Mouse (Mus musculus): ENCODE measurements around the gene Rngtt. TPM values are rescaled to one million over a fixed set of nuclear protein-coding genes. Genes with fewer than 3 reads are reported as not detected.

The Rngtt gene
- polyA plus RNA-seq, 1 experiment from 2014 or later = 29.9 TPM

DNA sequence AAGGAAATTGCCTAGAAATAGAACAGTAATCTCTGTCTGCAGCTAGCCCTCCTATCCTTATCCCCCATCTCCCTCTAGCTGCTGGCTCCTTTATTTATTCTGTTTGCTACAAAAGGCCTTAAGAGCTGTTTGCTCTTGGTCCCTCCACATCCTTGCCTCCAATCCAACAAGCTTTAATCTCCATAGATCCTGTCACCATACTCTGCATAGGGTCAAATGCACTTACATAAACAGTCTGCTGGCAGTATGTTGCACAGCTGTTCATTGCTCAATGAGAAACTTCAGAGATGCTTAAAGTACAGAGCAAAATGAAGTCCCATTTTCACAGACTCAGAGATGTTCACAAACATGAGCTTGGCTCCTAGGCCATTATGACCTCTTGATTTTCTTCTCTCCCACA lies 196.5 kb downstream of the Rngtt start:
- no peak overlapping the region for H3K4me3 ChIP-seq
- H3K4me1 ChIP-seq = no peaks in the 10 kb centered on the region
- no peaks in the 10 kb centered on the region for H3K27me3 ChIP-seq
- no peak overlapping the region for H3K9ac ChIP-seq
- no peak overlapping the region for H3K4me2 ChIP-seq (replicated peaks)
- H3K9me3 ChIP-seq = no peaks in the 10 kb centered on the region
- ATAC-seq (ENCODE audit: low FRiP score, low read depth) = no peak
- no peak overlapping the region for H3K27ac ChIP-seq
- H3K36me3 ChIP-seq = peaks cover 33% of the 10 kb centered on the region

DNA sequence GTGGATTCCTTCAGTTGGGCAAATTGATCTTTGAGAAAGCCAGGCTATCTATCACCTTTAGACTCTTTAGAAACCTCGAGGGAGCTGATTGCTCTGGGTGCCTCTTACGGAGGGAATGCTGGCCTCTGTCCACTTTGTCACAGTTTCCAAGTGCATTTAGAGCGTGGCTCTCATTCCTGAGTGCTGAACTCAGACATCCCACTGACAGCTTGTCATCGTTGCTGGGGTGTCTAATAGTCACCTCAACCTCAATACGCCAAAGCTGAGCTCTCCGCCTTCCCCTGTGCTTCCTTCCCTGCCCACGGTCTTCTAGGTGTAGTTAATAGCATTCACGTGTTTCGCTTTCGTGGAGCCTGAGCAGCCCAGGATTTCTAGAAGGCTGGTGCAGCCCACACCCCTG lies 200.4 kb downstream of the Rngtt start:
- Histone ChIP-seq H3K4me2 (replicated peaks) (no peak overlapping the region), H3K9ac (no peak overlapping the region), H3K27ac (no peak overlapping the region), H3K9me3 (no peaks in the 10 kb centered on the region), H3K27me3 (no peaks in the 10 kb centered on the region), H3K4me3 (no peak overlapping the region), H3K36me3 (peaks cover 8% of the 10 kb centered on the region; the same call in 1 of the 2 replicates), H3K4me1 (no peaks in the 10 kb centered on the region)
- 84% methylated on average over 10 of the region's 10 CpGs for WGBS
- no peak for ATAC-seq (ENCODE audit: low FRiP score, low read depth)

DNA sequence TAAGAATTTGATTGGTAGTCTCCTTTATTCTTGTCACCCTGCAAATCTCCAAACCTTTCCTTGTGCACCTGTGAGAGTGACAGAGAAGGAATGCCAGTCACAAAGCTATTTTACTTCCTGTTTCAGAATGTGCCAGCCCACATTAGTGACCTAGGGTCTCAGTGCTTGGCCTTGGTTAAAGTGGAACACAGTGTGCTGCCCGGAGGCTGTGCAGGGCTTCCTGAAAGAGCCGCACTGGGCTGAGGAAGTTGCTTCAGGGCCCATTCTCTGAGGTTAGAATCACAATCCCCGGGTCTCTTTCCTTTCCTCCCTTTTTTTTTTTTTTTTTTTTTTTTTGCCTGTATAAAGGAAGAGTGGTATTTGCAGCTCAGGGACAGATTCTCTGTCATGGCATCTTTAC lies 203.3 kb downstream of the Rngtt start:
- 87% methylated on average over 3 of the region's 3 CpGs for WGBS
- Histone ChIP-seq H3K9me3 (peaks cover 10% of the 10 kb centered on the region), H3K36me3 (no peaks in the 10 kb centered on the region), H3K4me2 (replicated peaks) (no peak overlapping the region), H3K4me3 (no peak overlapping the region), H3K4me1 (no peaks in the 10 kb centered on the region), H3K9ac (no peak overlapping the region), H3K27me3 (no peaks in the 10 kb centered on the region), H3K27ac (no peak overlapping the region)
- no peak for ATAC-seq (ENCODE audit: low FRiP score, low read depth)

DNA sequence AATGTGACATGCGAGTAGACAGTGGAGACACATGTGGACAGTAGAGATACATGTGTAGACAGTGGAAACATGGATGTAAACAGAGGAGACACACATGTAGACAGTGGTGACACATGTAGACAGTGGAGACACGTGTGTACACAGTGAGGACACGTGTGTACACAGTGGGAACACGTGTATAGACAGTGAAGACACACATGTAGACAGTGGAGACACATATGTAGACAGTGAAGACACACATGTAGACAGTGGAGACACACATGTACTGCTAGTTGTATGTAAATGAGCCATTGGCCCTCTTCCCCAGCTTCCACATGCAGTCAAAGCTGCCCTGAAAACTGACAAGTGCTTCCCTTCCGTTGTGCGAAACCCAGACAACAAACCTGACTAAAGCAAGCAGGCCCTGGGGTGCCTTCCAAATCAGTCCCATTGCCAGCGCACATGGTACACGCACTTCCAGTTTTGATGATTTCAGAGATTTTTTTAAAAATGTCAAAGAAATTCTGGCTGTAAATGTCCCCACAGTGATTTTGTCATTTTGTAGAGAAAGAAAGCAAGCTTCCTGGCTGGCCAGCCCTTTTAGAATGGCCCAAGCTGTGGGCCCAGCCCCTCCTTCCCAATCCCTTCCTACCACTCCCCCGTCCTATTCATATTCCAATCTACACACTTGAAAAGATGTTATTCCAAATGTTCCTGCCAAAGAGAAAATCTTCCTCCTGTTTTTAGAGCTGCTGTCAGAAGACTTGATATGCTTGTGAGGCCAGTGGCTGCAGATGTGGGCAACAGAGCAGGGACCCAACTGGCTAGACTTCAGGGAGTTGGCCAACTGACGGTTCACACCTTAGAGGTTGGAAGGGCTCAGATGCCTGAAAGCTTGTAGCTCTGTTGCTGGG lies 204.2 kb downstream of the Rngtt start:
- Histone ChIP-seq H3K27me3 (no peaks in the 10 kb centered on the region), H3K9ac (no peak overlapping the region), H3K36me3 (no peaks in the 10 kb centered on the region), H3K4me2 (replicated peaks) (no peak overlapping the region), H3K4me3 (no peak overlapping the region), H3K27ac (no peak overlapping the region), H3K4me1 (no peaks in the 10 kb centered on the region), H3K9me3 (peaks cover 10% of the 10 kb centered on the region)
- 89% methylated on average over 10 of the region's 10 CpGs for WGBS
- no peak for ATAC-seq (ENCODE audit: low FRiP score, low read depth)

- Histone ChIP-seq H3K9me3 (peaks cover 10% of the 10 kb centered on the region), H3K4me3 (no peak overlapping the region), H3K36me3 (no peaks in the 10 kb centered on the region), H3K4me1 (no peaks in the 10 kb centered on the region), H3K27me3 (no peaks in the 10 kb centered on the region), H3K9ac (no peak overlapping the region), H3K27ac (no peak overlapping the region), H3K4me2 (replicated peaks) (no peak overlapping the region)
- WGBS = 81% methylated on average over 7 of the region's 7 CpGs
- no peak for ATAC-seq (ENCODE audit: low FRiP score, low read depth)
Measured at GRCm38 (mm10) chr4:33520196-33520595, 210.1 kb downstream of the Rngtt start.

- no peak overlapping the region for H3K27ac ChIP-seq
- no peaks in the 10 kb centered on the region for H3K27me3 ChIP-seq
- no peak overlapping the region for H3K4me3 ChIP-seq
- no peak overlapping the region for H3K9ac ChIP-seq
- H3K4me1 ChIP-seq = no peaks in the 10 kb centered on the region
- no peak overlapping the region for H3K4me2 ChIP-seq (replicated peaks)
- H3K9me3 ChIP-seq = peaks cover 10% of the 10 kb centered on the region
- no peak for ATAC-seq (ENCODE audit: low FRiP score, low read depth)
- WGBS = 72% methylated on average over 10 of the region's 10 CpGs
- H3K36me3 ChIP-seq = no peaks in the 10 kb centered on the region
Measured at GRCm38 (mm10) chr4:33520938-33521337, 210.8 kb downstream of the Rngtt start.

DNA sequence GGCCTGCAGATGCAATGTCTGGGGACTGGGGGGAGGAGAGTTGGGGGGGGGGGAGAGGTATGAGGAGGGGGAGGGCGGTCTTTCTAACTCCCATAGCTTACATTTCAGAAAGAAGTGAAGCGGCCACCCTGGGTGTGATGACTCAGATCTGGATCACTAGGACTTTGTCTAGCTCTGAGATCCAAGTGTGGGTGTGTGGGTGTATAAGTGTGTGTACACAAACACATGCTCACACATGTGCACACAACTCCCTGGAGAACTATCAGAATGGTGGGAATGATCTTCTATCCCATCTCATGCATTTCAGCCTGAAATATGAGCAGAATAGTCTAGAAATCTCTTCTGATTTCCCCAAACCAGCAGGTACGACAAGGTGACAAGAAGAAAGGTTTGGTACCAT lies 213.7 kb downstream of the Rngtt start:
- ATAC-seq (ENCODE audit: low FRiP score, low read depth) = no peak
- Histone ChIP-seq H3K9ac (no peak overlapping the region), H3K36me3 (no peaks in the 10 kb centered on the region), H3K4me2 (replicated peaks) (no peak overlapping the region), H3K4me3 (no peak overlapping the region), H3K4me1 (peaks cover 4% of the 10 kb centered on the region; the same call in 1 of the 2 replicates), H3K27ac (no peak overlapping the region), H3K27me3 (no peaks in the 10 kb centered on the region), H3K9me3 (no peaks in the 10 kb centered on the region)
- 90% methylated on average over 3 of the region's 3 CpGs for WGBS

- no peak overlapping the region for H3K9ac ChIP-seq
- no peaks in the 10 kb centered on the region for H3K27me3 ChIP-seq
- H3K9me3 ChIP-seq = no peaks in the 10 kb centered on the region
- no peak overlapping the region for H3K4me2 ChIP-seq (replicated peaks)
- H3K4me1 ChIP-seq = peaks cover 4% of the 10 kb centered on the region; the same call in 1 of the 2 replicates
- H3K4me3 ChIP-seq = no peak overlapping the region
- H3K36me3 ChIP-seq = no peaks in the 10 kb centered on the region
- no peak overlapping the region for H3K27ac ChIP-seq
- WGBS = 93% methylated on average over 10 of the region's 10 CpGs
- ATAC-seq (ENCODE audit: low FRiP score, low read depth) = no peak
Measured at GRCm38 (mm10) chr4:33524481-33525141, 214.5 kb downstream of the Rngtt start.

GRCm38 (mm10) chr4:33525272-33525671 lies 215.2 kb downstream of the Rngtt start:
- no peak overlapping the region for H3K27ac ChIP-seq
- WGBS = 97% methylated on average over 4 of the region's 4 CpGs

GRCm38 (mm10) chr4:33526092-33526491 lies 216.0 kb downstream of the Rngtt start:
- Histone ChIP-seq H3K9ac (no peak overlapping the region), H3K9me3 (no peaks in the 10 kb centered on the region), H3K27me3 (no peaks in the 10 kb centered on the region), H3K4me1 (peaks cover 4% of the 10 kb centered on the region; the same call in 1 of the 2 replicates), H3K4me2 (replicated peaks) (no peak overlapping the region), H3K4me3 (no peak overlapping the region), H3K36me3 (no peaks in the 10 kb centered on the region), H3K27ac (no peak overlapping the region)
- WGBS = 41% methylated on average over 7 of the region's 7 CpGs
- no peak for ATAC-seq (ENCODE audit: low FRiP score, low read depth)

More at GRCm38 (mm10) chr4:33525272-33525671, 215.2 kb downstream of the Rngtt start:
- Histone ChIP-seq H3K9me3 (no peaks in the 10 kb centered on the region), H3K9ac (no peak overlapping the region), H3K36me3 (no peaks in the 10 kb centered on the region), H3K4me1 (peaks cover 4% of the 10 kb centered on the region; the same call in 1 of the 2 replicates), H3K4me2 (replicated peaks) (no peak overlapping the region), H3K4me3 (no peak overlapping the region), H3K27me3 (no peaks in the 10 kb centered on the region)
- ATAC-seq (ENCODE audit: low FRiP score, low read depth) = no peak

GRCm38 (mm10) chr4:33526675-33527074 lies 216.6 kb downstream of the Rngtt start:
- Histone ChIP-seq H3K27ac (no peak overlapping the region), H3K36me3 (no peaks in the 10 kb centered on the region), H3K9ac (no peak overlapping the region), H3K27me3 (no peaks in the 10 kb centered on the region), H3K4me3 (no peak overlapping the region), H3K4me2 (replicated peaks) (no peak overlapping the region), H3K9me3 (no peaks in the 10 kb centered on the region), H3K4me1 (peaks cover 4% of the 10 kb centered on the region; the same call in 1 of the 2 replicates)
- WGBS = 41% methylated on average over 9 of the region's 9 CpGs
- no peak for ATAC-seq (ENCODE audit: low FRiP score, low read depth)

DNA sequence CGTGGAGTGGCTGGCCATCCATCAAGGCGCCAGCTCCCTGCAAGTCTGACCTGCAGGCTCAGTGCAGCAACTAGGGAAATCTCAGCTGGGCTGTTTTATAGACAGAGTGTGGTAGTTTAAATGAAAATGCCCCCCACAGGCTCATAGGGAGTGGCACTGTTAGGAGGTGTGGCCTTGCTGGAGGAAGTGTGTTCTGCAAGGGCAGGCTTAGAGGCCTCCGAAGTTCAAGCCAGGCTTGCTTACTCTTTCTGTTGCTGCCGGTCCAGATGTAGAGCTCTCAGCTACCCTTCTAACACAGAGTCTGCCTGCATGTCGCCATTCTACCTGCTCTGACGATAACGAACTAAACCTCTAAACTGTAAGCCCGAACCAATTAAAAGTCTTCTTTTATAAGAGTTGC lies 222.5 kb downstream of the Rngtt start:
- 47% methylated on average over 8 of the region's 8 CpGs for WGBS
- H3K27ac ChIP-seq = no peak overlapping the region
- H3K27me3 ChIP-seq = no peaks in the 10 kb centered on the region

More for the DNA sequence above, 222.5 kb downstream of the Rngtt start:
- no peaks in the 10 kb centered on the region; the same call in 1 of the 2 replicates for H3K9me3 ChIP-seq
- H3K4me1 ChIP-seq = no peaks in the 10 kb centered on the region
- H3K4me2 ChIP-seq (replicated peaks) = no peak overlapping the region
- ATAC-seq (ENCODE audit: low FRiP score, low read depth) = no peak
- no peak overlapping the region for H3K9ac ChIP-seq
- H3K36me3 ChIP-seq = no peaks in the 10 kb centered on the region
- H3K4me3 ChIP-seq = no peak overlapping the region

Measured in limb, embryonic 13.5 days (tissue).